Mouse (Mus musculus): Measurements from ENCODE around the gene Defb25.
"Not testable (repeated sequence)": the region's sequence is repeated elsewhere in the genome, so short reads cannot be mapped to it uniquely, and the experiment has no call there.

The Defb25 gene

DNA sequence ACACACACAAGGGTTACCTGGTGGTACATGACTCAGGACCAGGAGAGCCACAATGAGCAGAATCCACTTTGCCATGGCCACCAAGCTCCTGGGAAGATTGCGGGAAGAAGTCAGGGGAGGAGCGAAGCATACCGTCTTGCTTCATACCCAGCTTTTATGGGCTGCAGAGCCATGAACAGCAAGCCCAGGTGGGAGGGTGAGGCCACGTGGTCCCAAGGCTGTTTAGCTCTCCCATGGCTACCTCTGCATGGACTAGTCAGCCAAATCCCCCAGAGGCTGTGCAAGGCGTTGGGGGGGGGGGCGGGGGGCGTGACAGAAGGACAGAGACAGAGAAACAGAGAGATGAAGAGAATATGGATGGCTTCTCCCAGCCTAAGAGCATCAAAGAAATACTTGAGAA is at the start of gene Defb25:
Gene Defb25, minus strand, starts transcription at position 101 of the 400 bp plus-strand sequence.
- DNase-seq (ENCODE audit: low read depth, low spot score), result no peak

DNA sequence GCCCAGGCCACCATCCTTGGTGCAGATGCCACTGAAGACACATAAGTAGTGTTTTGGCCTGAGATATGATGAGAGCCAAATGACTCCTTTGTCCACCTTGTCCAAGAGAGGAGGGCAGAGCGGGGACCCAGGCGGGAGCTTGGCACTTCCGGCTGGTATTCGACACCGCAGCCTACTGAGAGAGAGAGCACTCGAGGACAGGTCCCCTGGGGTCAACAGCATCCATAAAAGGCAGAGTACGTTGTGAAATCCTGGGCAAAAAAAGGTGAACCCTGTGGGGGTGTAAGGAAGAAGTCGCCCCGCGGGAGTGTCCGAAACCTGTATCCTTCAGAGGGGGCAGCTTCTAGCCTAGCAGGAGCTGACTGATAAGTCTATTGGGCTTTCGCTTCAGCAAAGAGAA is 49.3 kb upstream of the Defb25 start:
- DNase-seq (ENCODE audit: low read depth, low spot score), result peak; percentile 39

DNA sequence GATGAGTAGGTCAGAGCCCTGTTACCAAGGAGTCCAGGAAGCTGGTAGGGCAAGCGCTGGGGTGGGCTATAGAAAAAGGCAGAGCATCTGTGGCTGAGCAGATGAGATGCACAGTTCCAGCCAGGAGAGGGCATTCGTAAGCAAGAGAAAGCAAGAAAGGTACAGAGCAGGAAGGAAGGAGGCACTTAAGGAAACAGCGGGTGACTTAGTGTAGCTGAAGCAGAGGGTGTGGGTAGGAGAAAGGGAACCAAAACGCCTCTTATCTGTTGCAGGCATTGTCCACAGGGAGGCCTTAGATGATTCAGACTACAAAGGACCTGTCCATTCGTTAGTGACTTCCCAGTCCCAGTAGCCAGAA is 48.8 kb upstream of the Defb25 start:
- DNase-seq (ENCODE audit: low read depth, low spot score), result no peak

DNA sequence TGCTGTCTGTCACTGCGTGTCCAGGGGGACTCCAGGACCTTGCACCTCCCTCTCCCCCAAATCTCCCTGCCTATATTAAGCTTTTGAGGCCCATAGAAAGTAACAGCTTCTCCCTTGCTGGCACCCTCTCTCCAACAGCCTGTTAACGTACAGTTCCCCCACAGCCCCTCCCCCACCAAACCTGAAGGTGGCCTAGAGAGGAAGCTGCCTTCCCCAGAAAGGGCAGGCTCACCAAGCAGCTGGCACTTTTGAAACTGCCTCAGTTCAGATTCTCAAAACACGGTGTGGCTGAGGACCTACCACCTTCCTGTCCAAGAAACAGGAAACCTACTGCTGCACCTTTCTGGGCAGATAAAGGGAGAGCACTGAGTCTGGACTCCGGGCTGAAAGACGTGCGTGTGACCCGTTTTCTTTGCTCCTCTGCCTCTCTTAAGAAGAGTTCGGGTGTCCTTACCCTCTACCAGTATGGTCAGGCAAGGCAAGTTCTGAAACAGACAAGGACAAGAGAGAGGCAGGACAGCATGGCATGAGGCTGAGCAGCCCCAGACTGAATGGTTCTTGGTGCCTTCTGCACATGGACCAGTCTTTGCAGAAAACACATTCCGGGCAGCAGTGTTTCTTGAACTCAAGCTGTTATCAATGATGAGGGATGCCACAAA is 48.3 kb upstream of the Defb25 start:
- no peak for DNase-seq (ENCODE audit: low read depth, low spot score)

DNA sequence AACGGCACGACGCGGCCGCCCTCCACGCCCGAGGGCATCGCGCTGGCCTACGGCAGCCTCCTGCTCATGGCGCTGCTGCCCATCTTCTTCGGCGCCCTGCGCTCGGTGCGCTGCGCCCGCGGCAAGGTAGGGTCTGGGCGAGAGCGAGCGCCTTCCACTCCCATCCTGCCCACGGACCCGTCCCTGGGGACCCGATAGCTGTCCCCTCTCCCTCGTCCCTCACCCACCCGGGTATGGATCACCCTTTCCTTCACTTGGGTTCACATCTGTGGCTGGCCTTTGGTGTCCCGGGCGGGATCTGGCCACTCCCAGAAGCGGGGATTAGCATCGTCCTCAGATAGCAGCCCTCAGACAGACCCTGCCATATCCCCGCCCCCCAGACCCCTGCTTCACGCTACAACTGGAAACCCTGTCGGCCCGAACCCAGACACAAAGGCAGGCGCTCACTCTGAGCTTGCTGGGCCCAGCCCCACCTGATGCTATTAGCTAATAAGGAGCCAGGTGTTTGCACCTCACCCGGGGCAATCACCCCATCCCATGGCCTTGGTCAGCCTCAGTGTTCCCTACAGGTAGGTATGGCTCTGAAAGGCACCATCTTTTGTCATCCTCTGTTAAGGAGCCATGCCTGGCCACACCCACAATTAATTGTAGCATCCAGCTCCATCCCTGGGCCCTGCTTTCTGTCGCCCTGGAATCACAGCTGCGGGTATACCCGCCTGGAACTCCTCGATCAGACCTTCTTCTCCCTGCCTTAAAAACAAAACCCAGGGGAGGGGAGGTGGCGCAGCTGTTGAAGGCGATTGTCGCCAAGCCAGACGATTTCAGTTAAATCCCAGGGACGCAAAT is 47.0 kb upstream of the Defb25 start:
- no peak for DNase-seq (ENCODE audit: low read depth, low spot score)

DNA sequence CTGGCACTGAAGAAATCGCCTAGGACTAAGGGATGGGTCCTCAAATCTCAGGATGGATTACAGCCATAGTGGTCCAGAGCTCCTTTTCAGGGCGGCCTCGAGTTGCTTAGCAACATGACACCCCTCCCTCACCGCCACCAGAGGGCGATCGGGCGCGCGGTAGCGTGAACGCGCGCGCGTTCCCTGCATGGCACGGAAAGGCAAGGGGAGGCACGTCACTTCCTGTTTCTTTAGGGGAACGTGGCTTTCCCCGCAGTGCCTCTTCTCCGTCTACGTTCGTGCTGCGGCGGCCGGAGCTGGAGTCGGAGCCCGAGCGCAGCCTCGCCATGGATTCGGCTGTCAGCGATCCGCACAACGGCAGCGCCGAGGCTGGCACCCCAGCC is 46.4 kb upstream of the Defb25 start, which contains the start of gene H13:
Gene H13, plus strand, starts transcription at position 206 of the 383 bp plus-strand sequence.
- peak; percentile 91 for DNase-seq (ENCODE audit: low read depth, low spot score)

DNA sequence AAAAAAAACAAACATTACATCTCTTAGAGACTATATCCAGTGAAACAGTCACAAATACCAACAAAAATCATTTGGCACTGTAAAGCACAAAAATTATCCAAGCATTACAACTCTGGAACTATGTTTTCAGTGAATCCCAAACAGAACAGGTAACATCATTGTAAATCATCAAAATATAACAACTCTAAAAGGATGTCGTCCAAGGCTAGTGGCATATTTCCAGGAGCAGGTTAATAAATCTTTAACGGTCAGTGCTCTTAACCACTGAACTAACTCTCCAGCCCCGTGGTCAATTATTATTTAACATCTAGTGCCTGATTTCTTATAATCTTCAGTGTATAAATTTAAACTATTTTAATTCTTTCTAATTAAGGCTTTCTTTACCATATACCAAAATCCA is 43.3 kb upstream of the Defb25 start:
- DNase-seq (ENCODE audit: low read depth, low spot score), result not testable (repeated sequence)

DNA sequence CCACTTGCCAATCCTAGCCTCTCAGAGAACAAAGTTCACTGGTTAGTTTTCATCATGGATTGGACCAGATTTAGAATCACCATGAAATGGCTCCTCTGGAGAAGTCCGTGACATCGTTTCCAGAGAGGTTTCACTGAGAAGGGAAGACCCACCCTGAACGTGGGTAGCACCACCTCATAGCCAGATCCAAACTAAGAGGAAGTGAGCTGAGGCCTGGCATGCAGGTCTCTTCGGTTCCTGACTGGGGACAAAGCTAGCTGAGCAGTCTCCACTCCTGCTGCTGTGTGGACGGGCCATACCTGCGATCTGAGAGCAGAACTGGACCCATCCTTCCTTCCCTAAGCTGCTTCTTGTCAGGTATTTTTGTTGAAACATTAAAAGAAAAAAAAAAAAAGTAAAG is 38.3 kb upstream of the Defb25 start:
- no peak for DNase-seq (ENCODE audit: low read depth, low spot score)

DNA sequence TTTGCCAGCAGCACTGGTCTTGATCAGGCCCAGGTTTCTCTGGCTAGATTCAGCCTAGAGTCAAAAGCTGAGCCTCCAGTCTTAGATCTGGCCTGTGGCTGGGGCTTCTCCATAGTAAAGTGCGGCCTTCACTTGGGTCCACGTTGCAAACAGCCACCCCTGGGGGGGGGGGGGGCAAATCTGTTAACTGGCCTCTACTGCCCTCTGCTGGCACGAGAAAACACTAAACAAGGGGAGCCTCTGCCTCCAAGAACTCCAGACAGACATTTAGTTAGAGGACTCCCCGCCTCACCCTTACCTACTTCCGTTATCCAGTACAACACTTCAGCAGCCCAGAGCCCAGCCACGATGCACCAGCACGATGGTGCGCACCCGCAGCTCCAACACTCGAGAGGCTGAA is 34.5 kb upstream of the Defb25 start:
- no peak for DNase-seq (ENCODE audit: low read depth, low spot score)

DNA sequence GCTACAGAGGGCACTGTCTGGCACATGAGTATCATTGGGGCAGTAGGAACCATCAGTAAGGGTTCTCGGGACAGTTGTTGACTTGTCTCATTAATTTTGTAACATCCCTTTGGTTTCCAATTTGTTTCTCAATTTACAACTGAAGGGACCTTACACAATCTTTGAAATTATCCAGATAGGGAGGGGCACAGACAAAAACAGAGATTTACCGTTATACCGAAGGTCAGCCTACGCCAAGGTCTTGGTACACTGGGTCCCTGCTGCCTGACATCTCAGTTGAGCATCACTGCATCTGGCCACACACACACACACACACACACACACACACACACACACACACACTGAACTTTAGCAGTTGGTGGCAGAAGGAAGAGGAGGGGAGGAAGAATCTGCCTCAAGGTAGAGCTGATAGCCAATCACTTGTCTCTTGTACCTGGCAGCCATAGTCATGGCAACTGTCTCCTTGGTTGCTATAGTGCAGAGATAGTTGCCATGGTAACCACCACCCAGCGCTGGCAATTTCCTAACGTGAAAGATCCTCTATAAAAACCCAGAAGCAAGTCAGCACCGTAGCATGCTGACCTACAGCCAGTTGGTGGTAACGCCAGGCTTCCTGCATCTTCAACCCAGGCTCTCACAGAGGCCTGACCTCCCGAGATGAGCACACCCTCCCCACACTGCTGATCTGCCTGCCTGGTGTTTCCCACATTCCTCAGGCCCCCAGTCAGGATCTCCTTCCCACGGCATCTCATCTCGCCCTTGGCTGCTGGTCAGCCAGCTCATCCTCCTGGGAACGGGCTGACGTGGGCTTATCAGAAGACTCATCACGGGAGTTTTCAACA is 31.2 kb upstream of the Defb25 start:
- DNase-seq (ENCODE audit: low read depth, low spot score), result peak; percentile 70

DNA sequence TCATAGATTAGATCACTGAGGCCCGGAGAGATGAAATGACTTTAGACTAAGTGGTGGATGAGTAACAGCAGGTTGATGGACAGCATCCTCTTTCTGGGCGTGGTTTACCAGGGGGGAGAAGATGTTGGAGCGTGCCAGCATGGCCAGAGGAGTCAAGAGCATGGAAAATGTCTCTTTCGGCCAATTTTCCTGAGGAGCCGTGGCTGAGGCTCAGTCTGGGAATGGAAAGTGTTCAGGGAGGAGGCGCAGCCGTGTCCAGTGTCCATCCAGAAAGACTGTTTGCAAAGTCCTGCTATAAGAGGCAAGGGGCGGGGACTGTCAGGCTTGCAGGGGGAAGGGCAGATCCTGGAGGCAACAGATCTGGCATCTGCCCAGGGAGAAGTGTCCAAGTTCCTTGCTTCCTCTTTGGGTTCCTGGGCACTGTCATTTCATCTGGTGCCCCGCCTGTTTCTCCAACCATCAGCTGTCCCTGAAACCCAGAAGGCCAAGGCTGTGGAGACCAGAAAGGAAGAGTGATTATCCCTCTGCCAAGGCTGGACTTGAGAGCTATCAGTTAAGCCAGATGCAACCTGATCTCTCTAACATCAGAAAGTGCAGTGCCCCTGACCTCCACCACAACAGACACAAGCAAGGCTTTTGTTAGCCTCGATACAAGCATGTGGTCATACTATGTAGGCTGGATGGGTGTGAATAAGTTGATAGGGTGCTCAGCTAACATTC is 30.2 kb upstream of the Defb25 start:
- DNase-seq (ENCODE audit: low read depth, low spot score), result peak; percentile 67

DNA sequence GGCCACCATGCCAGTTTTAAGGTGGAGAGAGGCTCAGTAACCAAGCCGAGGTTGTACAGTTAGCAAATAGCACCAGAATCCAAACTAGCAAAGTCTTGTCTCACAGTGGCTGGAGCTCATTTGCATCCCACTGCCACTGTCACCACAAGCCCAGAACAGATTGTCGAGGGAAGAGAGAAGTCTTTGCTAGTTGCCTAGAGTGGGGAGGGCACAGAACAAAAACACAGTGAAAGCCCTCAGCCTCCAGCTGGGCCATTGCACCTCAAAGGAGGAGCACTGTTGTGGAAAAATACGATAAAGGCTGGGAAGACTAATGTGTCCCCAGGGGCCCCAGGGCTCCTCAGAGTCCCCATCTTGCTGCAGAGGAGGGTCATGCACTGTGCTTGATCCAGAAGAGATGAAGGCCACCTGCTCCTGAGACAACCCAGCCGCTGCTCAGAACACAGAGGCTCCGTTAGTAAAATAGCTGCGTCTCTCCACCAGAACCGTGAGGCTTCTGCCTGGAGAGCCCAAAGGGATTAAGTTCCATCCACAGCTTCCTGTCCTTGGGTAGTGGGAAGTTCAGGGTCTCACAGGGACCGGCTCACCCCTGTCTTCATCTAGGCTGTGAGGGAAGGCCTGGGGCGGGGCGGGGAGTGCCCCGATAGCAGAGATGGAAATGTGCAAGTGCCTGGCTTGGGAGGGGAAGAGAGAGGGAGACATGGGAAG is 16.7 kb upstream of the Defb25 start:
- DNase-seq (ENCODE audit: low read depth, low spot score), result peak; percentile 45

DNA sequence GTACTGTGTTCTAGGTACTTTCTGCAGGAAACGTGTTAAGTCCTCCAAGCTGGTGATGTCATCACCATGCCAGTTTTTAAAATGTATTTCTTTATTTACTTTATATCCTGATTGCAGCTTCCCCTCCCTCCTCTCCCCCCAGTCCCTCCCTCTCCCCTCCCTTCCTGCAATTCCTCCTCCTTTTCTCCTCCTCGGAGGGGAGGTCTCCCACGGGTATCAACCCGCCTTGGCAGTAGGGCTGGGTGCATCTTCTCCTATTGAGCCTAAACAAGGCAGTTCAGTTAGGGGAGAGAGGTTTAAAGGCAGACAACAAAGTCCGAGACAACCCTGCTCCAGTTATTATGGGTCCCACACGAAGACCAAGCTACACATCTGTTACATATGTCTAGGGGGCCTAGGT is 16.0 kb upstream of the Defb25 start:
- no peak for DNase-seq (ENCODE audit: low read depth, low spot score)

DNA sequence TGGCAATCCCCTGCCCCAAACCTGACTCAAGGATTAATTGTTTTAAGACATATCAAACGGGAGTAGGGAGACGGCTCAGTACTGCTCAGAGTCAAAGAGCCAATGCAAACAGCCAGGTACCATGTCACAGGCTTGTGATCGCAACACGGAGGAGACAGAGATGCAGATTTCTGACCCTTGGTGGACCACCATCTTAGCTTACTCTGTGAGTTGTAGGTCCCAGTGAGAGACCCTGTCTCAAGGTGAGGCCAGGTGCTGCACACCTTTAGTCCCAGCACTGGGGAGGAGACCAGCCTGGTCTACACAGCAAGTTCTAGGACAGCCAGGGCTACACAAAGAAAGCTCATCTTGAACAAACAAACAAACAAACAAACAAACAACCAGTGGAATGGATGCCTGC is 14.5 kb upstream of the Defb25 start:
- no peak for DNase-seq (ENCODE audit: low read depth, low spot score)

DNA sequence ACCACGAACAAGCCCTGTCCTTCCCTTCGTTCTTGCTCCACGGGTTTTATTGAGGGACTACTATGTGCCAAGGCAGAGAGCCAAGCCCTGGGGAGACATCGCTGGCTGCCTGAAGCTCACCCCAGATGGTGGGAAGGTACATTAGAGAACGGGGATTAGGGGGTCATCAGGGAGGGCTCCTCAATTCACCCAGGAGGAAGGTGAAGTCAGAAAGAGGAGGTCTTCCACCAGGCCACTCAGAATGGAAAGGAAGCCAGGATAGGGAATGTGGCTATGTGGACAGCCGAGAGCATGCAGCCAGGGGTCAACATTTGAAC is 14.1 kb upstream of the Defb25 start:
- no peak for DNase-seq (ENCODE audit: low read depth, low spot score)

DNA sequence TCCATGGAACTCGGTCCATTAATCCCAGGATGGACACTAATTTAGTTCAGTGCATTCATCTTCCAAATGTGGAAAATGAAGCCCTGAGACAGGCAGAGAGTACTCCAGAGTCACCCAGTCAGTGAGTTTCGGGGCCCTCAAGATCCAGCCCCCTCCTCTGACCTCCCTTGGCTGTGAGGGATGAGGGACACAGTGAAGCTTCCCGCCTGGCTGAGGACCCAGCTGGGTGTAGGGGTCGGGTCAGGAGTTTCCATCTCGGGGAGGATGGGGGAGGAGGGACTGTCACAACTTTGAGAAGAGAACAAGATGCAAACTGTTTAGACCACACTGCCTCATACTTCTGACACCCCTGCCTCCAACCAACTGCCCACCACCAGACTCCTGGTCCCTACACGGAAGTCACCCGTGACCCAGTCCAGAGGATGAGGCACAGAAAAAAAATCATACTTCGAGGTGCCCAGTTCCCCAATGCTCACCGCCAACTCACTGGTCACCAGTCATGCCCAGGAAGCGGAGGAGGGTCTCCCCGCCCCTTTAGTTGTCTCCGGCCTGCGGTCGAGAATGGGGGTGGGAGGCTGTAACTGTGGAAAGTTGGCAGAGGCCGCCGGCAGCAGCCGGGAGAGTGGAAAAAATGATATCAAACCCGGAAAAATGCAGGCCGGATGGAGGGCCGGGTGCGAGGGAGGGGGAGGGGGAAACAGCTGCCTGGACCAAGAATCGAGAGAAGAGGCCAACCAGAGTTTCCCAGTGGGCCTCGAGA is 13.6 kb upstream of the Defb25 start:
- DNase-seq (ENCODE audit: low read depth, low spot score), result peak; percentile 76

DNA sequence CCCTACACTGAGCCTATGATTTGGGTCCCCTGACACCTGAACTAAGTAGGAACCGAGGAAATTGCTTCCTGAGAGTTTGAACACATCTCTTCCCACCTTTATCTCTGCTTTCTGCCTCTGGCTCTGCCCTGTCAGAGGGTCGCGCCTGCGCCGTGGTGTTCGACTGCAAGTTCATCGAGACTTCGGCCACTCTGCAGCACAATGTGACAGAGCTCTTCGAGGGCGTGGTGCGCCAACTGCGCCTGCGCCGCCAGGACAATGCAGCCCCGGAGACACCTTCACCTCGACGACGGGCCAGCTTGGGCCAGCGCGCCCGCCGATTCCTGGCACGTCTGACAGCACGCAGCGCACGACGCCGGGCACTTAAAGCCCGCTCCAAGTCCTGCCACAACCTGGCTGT is 11.5 kb upstream of the Defb25 start:
- no peak for DNase-seq (ENCODE audit: low read depth, low spot score)

DNA sequence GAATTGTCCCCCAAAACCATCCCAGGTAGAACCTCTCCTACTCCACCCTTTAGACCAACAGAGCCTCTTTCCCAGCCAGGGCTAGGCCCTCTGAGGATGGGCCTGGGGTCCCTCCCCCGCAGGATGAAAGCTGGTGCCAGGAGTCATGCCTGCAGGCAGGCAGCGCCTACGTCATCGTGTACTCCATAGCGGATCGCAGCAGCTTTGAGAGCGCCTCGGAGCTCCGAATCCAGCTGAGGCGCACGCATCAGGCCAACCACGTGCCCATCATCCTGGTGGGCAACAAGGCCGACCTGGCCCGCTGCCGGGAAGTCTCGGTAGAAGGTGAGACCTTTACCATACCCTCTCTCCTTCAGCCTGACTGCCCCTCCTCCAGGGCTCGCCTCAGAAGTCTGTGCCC is 10.5 kb upstream of the Defb25 start:
- DNase-seq (ENCODE audit: low read depth, low spot score), result no peak

DNA sequence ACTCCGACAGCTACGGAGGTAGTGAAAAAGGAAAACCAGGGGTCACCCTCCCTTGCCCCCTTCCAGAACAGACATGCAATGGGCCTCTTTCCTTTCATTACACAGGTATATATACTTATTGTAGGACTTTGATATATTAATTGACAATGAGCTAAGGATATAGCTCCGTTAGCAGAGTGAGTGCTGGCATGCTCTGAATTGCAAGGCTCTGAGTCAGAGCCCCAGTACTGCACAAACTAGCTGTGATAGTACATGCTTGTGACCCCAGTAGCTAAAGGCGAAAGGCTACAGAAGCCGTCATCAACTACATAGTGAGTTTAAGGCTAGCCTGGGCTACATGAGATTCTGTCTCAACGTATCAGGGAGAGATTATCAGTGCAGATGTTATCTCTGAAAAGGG is 7.1 kb upstream of the Defb25 start:
- no peak for DNase-seq (ENCODE audit: low read depth, low spot score)

DNA sequence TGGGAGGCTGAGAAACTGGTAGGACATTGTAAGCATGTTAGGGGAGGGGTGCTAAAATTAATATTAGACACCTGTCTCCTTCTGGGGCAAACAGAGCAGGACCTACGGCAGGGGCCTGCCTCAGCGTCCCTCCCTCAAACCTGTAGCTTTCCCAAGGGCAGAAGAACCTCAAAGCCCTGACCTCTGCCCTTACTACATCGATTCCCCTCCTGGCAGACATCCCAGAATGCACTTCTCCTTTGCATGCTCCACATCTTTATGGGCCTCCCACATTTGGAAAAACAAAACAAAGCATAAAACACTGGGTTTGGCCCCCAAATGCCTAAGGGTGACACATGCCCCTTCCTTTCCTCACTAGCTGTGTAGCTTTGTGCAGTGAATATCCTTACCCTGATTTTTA is 6.4 kb upstream of the Defb25 start:
- DNase-seq (ENCODE audit: low read depth, low spot score), result no peak

DNA sequence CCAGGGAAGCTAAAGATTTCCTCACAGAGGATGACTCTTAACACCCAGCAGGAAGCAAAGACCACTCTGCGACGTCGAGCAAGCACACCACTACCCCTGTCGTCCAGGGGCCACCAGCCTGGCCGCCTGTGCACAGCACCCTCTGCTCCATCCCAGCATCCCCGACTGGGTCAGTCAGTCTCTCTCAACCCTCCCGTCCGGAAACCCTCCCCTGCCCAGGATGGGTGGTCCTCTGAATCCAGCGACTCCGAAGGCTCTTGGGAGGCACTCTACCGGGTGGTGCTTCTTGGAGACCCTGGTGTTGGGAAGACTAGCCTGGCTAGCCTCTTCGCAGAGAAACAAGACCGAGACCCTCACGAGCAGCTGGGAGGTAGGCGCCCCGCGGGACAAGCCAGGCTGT is 5.2 kb upstream of the Defb25 start:
- DNase-seq (ENCODE audit: low read depth, low spot score), result no peak

All from skeletal muscle tissue, adult 2 months (tissue).